Mouse (Mus musculus): ENCODE measurements around the gene Lrch2. TPM values are rescaled to one million over a fixed set of nuclear protein-coding genes. Genes with fewer than 3 reads are reported as not detected.
"Not testable (repeated sequence)": the region's sequence is repeated elsewhere in the genome, so short reads cannot be mapped to it uniquely, and the experiment has no call there.

The Lrch2 gene
- total RNA-seq (2015; ENCODE audit: low replicate concordance) (not detected in 2 replicates), total RNA-seq (2017; ENCODE audit: low replicate concordance) (not detected in 2 replicates)

DNA sequence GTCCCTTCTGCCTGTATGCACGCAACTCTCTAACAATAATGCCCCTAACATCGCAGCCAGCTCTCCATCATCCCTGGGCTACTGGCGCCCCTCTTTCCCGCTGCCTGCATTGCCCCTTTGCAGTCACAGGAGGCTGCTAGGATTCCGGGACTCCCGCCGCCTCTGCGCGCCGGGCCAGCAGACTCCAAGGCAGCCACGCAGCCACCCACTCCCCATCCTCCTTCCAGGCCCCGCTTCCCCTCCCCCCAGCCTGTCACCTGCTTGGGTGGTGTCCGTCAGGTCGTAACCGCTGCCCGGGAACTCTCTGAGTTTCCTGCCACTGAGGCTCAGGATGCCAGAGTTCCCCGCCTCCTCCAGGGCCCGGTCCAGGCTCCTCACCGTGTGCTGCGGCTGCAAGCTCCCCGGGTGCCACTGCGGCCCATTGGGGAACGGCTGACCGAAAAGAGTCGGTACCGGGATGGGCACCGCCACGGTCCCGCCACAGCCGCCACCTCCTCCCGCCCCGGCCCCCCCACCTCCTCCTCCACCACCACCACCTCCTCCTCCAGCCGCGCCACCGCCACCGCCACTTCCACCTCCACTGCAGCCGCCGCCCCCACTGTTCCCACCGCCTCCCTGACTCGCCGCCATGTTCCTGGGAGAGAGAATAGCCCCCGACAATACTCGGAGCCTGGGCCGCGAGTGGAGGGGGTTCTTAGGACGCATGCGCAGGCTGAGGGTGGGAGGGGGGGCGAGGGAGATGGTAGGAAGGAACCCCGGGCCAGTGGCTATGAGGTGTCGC lies at the start of gene Lrch2:
Gene Lrch2 (minus strand): TSS at position 661 of the 781 bp plus-strand sequence.
- no peak for ATAC-seq (replicated peaks; ENCODE audit: low FRiP score, poor library complexity, severe bottlenecking)

DNA sequence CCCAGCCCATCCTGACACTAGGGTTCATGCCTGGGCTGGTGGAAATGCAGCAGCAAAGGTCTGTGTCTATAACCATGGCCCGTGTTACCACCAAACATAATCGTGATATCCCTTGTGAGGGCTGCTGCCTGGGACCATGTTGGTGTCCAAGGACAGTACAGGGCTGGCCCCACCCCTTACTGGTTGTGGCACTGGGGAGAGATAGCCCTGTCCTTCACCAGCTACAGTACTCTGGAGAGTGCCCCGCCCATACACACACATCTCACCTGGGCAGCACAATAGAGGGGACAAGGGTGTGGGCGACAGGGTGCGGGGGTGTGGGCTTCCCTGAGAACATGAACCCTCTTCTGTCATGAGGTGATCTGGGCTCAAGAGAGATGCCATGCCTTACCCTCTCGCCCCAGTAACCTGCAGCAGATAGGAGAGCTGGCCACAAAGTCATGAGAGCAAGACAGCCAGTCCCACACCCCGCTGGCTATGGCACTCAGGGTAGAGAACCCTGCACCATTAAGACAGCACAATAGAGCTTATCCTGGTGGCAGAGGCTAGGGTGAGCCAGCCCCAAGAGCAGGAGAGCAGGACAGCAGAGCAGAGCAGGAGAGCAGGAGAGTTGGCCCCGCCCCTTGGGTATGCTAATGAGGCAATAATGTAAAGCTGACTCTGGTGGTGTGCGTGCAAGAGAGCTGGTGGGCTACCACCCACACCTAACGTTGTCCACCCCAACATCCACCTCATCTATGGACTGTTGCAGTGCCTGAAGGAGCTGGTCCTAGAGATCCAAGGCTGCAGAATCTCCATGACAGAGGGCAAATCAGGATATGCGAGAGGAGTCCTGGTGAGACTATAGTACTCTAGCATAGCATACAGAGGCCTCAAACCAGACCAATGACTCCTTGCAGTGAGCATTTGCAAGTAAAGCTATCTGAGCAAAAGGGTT lies 12.7 kb downstream of the Lrch2 start:
- ATAC-seq (replicated peaks; ENCODE audit: low FRiP score, poor library complexity, severe bottlenecking) = no peak

DNA sequence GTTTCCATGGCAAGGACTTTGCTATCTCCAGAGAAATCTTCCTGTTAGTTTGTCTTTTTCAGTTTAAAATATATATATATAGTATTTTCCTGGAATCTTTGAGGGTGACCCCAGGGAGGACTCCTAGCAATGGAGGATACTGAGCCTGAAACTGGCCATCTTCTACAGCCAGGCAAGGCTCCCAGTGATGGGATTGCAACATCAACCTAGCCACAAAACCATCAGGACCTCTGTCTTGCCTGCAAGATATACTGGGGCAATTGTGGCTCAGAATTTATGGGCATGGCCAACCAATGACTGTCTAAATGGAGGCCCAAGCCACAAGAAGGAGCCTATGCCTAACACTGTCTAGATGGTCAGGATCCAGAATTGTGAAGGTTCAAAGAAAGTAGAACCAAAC lies 15.5 kb downstream of the Lrch2 start:
- no peak for ATAC-seq (replicated peaks; ENCODE audit: low FRiP score, poor library complexity, severe bottlenecking)

DNA sequence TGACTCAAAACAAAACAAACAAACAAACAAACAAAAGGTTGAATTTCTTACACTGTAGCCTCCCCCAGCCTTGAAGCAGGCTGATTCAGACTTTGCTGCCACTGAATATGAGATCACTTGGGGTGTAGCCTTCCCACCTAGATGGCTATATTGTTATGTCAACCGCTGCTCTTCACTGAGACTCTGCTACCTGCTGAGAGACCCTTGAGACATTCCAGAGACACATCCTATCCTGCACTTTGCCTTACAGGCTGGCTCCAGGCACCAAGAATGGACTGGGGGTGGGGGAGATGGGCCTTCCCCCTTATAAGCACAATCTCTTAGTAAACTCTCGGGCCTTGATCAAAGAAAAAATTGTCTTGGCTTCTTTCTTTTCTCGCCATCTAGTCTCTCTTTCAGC lies 16.8 kb downstream of the Lrch2 start:
- not testable (repeated sequence) for ATAC-seq (replicated peaks; ENCODE audit: low FRiP score, poor library complexity, severe bottlenecking)

DNA sequence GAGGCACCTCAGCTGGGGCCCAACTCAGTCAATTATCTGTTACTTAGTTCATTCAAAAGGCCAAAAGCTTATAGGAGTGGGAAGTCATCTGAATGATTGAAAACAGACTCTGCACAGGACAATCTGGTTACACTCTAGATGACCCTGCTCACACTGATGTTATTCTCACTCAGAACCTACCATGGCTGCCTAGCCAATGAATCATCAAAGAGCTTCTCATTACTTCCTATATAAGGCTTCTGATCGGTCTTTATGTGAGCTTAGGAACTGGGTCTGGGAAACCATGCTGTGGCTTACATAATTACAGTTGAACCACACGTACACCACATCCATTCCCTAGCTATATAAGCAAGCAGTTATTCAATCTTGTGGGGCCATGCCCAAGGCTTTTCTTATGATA lies 18.3 kb downstream of the Lrch2 start:
- no peak for ATAC-seq (replicated peaks; ENCODE audit: low FRiP score, poor library complexity, severe bottlenecking)

DNA sequence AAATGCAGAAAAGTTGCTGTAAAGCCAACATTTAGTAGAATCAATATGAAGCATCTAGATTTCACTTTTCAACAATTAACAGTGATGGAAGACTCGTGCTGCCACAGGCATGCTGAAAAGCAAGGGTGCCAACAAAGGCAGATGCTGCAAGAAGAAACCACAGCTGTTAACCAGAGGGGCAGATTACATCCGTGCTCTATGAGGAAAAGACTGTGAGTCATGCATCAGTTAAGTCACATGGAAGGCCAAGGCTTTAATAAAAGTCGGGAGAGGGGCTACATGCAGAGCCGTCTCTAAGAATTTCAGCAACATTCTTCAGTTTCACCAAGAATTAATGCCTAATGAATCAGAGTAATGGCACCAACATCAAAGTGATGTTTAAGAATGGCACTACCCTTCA lies 22.2 kb downstream of the Lrch2 start:
- no peak for ATAC-seq (replicated peaks; ENCODE audit: low FRiP score, poor library complexity, severe bottlenecking)

DNA sequence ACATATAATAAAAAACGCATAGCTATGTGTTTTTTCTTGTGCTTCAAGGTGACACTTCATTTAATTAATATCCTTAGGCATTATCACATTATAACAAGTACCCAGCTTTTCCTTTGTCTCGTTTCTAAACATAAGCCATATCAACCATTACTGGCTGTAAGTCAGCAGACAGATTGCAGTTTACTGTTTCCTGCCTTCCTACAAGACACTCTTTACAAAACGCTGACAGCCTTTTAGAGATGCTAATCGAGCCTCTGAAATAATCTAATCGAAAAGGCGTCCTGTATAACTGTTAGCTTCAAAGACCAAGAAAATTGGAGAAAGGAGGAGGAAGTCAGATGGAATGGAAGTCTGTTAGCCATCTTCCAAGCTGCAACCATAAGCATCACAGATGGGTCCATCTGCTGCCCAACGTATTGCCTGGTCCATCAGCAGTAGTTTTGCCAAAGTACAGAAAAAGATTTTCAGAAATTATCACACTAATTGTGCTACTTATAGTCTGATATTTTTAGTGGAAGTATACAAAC lies 26.2 kb downstream of the Lrch2 start:
- no peak for ATAC-seq (replicated peaks; ENCODE audit: low FRiP score, poor library complexity, severe bottlenecking)

DNA sequence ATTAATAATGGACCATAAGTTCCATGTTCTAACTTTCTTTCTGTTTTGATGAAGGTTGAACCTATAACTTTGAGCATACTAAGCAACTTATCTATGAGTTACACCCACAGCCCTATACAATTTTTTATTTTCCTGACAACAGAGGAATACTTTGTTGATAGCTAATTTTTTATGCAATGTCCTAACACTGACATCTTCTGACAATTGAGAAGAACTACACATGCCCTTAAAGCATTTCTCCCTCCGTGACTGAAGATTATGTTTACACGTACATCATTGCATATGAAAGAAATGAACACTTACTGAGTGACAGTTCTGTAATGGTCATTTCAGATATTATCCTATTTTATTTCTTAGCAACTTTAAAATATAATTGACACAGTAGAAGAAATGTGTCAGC lies 64.3 kb downstream of the Lrch2 start:
- no peak for ATAC-seq (replicated peaks; ENCODE audit: low FRiP score, poor library complexity, severe bottlenecking)

DNA sequence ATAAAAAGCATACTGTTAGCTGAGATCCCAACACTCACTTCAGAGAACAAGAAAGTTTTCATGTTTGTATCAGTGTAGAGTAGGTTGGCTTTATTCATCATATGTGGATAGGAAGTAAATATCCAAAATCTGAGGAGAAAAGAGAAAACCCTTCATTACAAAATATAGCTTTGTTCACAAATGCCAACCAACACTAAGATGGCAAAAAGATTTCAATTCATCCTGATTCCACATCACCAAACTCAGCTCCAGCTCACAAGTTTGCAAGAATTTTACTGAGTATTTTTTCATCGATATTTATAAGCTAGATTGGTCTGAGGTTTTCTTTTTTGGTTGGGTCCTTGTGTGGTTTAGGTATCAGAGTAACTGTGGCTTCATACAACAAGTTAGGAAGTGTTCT lies 100.3 kb downstream of the Lrch2 start, which contains the start of gene Vmn1r239-ps:
Gene Vmn1r239-ps (minus strand): TSS at position 101 of the 400 bp plus-strand sequence.
- not testable (repeated sequence) for ATAC-seq (replicated peaks; ENCODE audit: low FRiP score, poor library complexity, severe bottlenecking)

DNA sequence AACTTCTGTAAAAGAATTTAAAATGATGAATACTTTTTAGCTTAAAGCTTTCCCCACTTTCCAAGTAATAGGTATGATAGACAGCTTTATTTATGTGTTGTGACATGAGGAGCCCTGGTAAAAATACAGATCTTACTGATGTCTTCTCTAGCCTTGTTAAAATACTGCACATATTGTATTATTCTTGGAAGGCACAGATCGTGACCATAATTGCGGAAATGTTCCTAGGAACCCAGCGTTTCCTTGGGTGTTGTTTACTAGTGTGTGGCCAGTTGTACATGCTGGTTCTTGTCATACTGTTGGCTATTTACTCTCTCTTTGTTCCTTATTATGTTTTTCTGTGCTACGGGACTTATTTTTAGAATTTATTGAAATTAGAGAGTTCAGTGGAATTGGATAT lies 110.5 kb downstream of the Lrch2 start:
- no peak for ATAC-seq (replicated peaks; ENCODE audit: low FRiP score, poor library complexity, severe bottlenecking)

DNA sequence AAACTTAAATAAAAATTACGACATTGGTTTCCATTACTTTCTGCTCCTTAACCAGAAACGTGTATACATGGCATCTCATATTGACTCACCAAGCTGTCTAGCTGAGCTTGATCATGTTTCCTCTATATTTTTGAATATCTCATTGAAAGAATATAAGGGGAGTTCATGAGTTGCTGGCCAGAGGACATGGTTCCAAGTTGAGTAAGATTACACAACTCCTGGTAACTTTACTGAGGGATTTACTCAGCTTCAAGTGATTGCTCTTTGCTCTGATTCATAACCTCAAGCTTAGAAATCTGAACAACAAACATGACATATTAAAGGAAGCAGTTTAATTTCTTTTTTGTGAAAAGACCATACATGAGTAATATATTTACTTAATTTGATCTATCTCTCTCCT lies 118.5 kb downstream of the Lrch2 start:
- ATAC-seq (replicated peaks; ENCODE audit: low FRiP score, poor library complexity, severe bottlenecking) = no peak

DNA sequence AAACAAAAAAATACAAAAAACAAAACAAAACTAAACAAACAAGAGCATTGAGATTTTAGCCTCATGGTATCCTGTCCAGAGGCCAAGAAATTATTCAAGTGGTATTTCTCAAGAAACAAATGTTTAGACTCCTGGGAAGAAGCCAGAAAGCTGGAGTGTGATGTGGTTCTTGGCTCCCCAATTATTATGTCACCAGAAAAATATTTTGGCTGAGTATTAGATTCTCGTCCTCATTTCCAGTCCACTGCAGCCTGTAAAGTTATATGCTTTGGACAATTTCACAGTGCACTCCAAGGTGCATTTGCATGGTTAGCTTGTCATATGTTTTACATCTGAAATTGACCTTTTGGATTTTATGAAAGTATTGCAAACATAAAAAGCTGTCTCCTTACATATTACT lies 124.1 kb downstream of the Lrch2 start:
- ATAC-seq (replicated peaks; ENCODE audit: low FRiP score, poor library complexity, severe bottlenecking) = no peak

DNA sequence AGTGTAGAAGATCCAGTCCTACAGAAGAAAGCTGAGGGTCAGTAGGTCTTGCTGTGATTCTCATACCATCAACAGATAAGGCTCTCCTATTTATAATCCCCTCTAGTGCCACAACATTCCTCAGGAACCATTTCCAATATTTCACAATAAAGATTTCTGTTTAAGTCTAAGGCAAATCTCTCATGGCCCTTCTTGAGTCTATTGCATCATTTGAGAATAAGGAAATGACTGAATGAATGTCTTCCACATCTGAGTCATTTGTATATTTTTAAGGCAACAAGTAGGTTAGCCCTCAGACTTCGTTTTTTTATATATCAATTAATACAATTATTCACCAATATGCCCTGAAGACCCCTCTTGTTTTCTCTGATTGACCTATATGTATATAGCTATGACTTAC lies 124.8 kb downstream of the Lrch2 start, which contains the start of gene Il13ra2:
Gene Il13ra2 (minus strand): TSS at position 64 of the 400 bp plus-strand sequence.
- ATAC-seq (replicated peaks; ENCODE audit: low FRiP score, poor library complexity, severe bottlenecking) = no peak

Other genes with a start within 250 kb of the Lrch2 start
- not detected in 2 replicates for gene Il13ra2, start 124.9 kb downstream of the Lrch2 start, total RNA-seq (2015; ENCODE audit: low replicate concordance)
- gene Il13ra2, start 124.9 kb downstream of the Lrch2 start, total RNA-seq (2017; ENCODE audit: low replicate concordance) = not detected in 2 replicates
- not detected in 2 replicates for gene Vmn1r239-ps, start 100.4 kb downstream of the Lrch2 start, total RNA-seq (2015; ENCODE audit: low replicate concordance)
- gene Vmn1r239-ps, start 100.4 kb downstream of the Lrch2 start, total RNA-seq (2017; ENCODE audit: low replicate concordance) = not detected in 2 replicates
- not detected in 2 replicates for gene Gm15128, start 211.9 kb upstream of the Lrch2 start, total RNA-seq (2015; ENCODE audit: low replicate concordance)
- not detected in 2 replicates for gene Gm15128, start 211.9 kb upstream of the Lrch2 start, total RNA-seq (2017; ENCODE audit: low replicate concordance)

All from erythroid progenitor cell, adult 5-6 weeks (primary cell).